Mouse (Mus musculus): ENCODE data around the gene Arnt.
A peak's percentile ranks its signal among the peaks of the same experiment; 100 is the strongest.

Arnt gene

GRCm38 (mm10) chr3:95459381-95459780 lies 25.2 kb downstream of the Arnt start:
- no peak for DNase-seq

DNA sequence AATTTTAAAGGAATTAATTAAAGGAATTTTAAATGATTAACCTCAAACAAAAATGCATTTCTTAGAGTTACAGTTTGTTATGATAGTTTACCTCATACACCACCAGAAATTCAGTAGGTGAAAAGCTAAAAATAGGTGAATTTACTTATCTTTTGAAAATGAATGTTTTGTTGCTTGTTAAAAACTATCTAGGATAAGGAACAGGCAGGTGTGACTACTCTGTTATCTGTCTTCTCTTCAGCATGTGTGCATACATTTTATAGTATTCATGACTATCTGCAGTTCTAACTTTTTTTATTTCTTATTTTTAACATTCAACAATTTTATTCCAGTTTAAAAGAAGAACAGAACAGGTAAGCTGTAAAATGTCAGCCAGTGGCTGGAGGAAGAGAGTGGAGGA lies 29.7 kb downstream of the Arnt start:
- no peak for DNase-seq

DNA sequence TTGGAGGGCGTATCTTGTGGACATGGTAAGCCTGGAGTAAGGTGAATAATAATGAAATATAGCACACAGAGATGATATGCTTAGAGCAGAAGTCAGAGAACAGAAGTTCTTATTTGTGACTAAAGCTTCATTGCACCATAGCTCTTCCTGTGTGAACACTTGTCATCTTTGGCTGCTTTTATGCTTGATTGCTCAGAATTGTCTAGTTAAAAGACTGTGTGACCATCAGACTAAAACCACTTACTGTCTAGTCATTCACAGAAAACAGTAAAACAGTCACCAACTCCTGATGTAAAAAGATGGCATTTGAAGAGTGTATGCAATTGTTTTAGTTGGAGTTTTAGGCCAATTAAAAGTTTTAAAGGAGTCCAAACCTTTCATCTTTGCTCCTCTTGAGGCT lies 44.8 kb downstream of the Arnt start:
- no peak for DNase-seq

DNA sequence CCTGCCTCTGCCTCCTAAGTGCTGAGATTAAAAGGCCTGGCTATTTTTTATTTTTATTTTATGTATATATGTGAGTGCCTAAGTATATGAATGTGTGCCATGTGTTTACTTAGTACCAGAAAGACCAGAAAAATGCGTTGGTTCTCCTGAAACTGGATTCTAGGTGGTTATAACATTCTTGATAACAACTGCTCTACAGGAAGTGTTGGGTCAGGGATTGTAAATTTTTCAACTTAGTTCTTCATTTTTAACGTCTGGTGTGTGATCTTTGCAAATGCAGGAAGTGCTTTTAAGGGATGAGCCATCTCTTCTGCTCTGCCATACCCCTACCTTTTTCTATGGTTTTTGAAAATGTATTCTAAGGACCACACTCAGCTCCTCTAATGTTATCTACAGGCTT lies 52.2 kb downstream of the Arnt start:
- no peak for DNase-seq

DNA sequence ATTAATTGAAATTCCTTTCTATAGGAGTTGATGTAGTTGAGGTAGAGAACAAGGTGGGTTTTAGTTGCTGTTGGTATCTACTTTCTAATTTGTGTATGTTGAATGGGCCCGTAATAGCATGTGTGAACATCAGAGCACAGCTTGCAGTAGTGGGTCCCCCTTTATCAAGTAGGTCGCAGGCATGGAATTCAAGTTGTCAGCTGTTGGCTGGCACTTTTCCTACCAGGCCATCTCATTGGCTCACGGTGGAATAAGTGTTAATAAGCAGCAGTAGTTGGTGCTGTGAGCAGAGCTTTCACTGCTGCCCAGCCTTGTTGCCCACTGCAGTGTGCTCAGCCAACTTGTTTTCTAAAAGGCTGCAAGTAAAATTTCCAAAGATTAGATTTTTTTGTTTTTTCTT lies 54.5 kb downstream of the Arnt start:
- no peak for DNase-seq

DNA sequence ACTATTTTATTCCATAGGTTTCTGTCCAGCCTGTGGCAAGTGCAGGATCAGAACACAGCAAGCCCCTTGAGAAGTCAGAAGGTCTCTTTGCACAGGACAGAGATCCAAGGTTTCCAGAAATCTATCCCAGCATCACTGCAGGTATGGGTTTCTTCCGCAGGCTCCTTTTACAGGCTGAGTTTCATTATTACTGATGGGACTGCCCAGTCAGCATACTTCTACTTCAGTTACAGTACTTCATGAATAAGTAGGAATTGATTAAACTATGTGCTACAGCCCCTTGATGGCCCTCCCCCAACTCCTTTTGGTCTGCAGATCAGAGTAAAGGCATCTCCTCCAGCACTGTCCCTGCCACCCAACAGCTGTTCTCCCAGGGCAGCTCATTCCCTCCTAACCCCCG lies 56.0 kb downstream of the Arnt start:
- DNase-seq, result no peak

- DNase-seq, result peak; percentile 31
Observed at GRCm38 (mm10) chr3:95494342-95494741, 60.2 kb downstream of the Arnt start.

DNA sequence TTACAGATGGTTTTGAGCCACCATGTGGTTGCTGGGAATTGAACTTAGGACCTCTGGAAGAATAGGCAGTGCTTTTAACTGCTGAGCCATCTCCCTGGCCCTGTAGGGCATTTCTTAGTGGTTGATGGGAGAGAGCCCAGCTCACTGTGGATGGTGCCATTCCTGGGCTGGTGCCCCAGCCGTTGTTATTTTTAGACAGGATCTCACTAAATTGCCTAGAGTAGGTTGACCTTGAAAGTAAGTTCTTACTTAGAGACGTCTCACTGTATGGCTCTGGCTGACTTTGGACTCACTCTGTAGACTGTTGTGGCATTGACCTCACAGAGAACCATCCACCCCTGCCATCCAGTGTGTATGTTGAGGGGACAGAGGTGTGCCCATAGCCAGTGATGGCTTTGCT lies 64.0 kb downstream of the Arnt start:
- no peak for DNase-seq

DNA sequence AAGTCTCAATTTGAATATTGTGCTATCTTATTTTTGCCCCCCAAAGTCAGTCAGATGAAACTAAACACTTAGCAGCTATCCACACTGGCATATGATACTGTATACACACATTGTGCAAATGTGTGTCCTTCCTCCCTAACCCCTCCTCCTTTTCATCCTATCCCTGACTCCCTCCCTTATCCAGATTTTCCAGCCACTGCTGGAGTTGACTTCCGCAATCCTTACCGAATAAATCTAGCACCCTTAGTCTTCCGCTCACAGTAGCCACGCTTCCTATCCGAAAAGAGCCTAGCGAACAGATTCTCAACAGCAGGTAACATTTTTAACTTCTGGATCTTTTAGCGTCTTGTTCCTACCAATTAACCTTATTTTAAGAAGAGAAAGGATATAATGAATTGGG lies 64.8 kb downstream of the Arnt start, which contains the start of gene Ctsk:
Ctsk (plus strand) TSS at position 233 of the 400 bp plus-strand sequence.
- no peak for DNase-seq

GRCm38 (mm10) chr3:95499496-95500140 lies 65.4 kb downstream of the Arnt start:
- DNase-seq, result no peak

DNA sequence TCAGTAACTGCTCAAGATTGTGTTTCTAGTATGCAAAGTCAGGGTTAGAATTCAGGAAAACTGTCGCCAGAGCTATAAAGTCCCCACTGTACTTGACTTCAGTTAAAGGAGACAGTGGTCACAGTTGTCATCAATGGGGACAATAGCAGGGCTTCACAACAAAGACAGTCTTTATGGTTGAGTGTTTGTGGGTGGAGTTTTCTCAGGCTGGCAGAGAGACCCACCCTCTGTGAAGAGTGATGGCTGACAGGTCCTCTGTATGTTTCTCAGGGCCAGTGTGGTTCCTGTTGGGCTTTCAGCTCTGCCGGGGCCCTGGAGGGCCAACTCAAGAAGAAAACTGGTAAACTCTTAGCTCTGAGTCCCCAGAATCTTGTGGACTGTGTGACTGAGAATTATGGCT lies 68.1 kb downstream of the Arnt start:
- DNase-seq, result peak; percentile 33

DNA sequence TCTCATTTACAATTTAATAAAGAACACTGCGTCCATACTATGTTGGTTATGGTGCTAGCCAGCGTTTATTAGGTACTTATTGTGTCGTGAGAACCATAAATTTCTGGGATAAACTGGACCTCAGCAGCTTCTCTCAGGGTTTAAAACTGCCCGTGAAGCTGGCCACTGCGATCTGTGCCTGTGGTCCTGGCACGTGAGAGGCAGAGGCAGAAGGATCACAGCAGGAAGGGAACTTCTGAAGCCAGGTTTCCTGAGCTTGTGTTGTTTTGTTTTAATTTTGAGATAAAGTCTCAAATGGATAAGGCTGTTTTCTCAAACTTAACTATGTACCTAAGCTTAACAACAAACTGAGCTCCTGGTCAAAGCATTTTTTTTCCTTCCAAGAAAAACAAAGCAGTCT lies 75.2 kb downstream of the Arnt start:
- DNase-seq, result no peak

GRCm38 (mm10) chr3:95511611-95512180 lies 77.5 kb downstream of the Arnt start:
- DNase-seq, result no peak

GRCm38 (mm10) chr3:95516614-95517041 lies 82.4 kb downstream of the Arnt start:
- no peak for DNase-seq

- peak; percentile 61 for DNase-seq
Observed at GRCm38 (mm10) chr3:95517493-95517898, 83.3 kb downstream of the Arnt start.

DNA sequence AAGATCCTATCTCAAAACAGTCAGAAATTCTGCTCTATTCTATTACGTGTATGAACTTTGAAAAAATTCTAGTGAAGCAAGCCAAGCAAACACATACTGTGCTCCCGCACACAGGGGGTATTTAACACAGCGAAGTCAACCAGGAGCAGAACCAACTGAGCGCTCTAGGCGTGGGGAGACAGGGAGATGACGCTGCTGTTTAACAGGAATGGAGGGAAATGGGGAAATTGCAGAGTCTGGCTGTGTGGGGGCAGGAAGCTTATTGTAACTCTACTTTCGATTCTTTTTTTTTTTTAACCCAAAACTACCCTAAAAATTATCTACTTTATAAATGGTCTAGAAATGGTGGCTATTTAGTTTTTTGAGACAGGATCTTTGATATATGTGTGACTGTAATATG lies 84.7 kb downstream of the Arnt start:
- DNase-seq, result peak; percentile 59

GRCm38 (mm10) chr3:95519315-95519714 lies 85.1 kb downstream of the Arnt start:
- DNase-seq, result no peak

GRCm38 (mm10) chr3:95520100-95520499 lies 85.9 kb downstream of the Arnt start:
- DNase-seq, result no peak

- peak; percentile 42 for DNase-seq
Observed at GRCm38 (mm10) chr3:95521168-95521567, 87.0 kb downstream of the Arnt start.

DNA sequence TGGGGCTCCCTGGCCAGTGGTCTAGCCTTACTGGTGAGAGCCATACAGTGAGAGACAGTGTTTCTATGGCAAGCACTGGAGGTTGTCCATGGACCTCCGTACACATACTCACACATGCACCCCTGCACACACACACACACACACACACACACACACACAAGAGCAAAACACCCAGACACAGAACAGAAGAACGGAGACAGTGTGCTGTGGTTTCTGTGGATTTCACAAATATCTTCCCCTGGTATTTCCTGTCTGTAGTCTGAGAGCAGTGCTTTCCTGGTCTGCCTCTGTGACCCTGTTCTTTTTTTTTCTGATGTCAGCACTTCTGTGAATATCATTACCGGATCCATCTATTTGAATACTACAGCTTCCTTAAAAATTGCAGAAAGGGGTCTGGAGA lies 89.5 kb downstream of the Arnt start:
- peak; percentile 43 for DNase-seq

GRCm38 (mm10) chr3:95524673-95525072 lies 90.5 kb downstream of the Arnt start:
- no peak for DNase-seq

DNA sequence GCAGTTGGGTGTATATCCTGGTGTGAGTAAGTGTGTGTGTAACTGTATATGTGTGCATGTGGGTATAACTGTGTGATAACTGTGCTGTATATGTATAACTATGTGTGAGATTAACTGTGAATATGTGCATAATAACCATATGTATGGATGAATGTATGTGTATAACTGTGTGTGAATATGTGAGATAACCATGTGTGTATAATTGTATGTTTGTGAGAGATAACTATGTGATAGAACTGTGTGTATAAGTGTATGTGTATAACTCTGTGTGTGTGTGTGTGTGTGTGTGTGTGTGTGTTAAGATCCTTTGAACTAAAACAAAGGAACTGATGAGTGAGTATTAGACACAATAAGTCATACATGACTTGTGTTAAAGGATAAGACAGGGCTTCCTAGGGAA lies 91.9 kb downstream of the Arnt start:
- DNase-seq, result no peak

DNA sequence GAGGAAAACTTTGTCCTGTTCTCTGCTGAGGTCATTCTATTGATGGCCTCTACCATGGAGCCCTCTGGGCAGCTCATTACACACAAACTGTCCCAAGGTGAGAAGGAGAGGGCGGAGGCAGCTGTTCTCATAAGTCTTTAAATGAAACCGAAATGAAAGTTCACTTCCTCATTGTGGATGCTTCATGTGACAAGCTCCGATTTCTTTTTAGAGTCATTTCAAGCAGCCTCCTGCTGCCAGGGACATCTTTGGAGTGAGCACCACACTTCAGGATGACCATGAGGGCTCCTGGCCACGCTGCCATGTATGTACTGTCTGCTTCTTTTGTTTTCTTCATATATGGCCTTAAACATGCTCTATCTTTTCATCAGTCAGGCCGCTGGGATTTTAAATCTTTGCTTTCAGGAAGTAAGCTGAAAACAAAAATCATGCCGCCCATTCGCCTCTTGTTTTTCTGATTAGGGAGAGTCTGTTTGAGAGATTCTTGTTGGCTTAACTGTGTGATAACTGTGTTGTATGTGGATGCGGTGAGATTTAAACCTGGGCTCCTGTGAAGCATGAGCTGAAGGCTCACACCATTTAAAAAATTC lies 92.5 kb downstream of the Arnt start, which contains the start of gene Ctss:
Ctss (plus strand) TSS at position 165 of the 590 bp plus-strand sequence.
- DNase-seq, result peak; percentile 49

DNA sequence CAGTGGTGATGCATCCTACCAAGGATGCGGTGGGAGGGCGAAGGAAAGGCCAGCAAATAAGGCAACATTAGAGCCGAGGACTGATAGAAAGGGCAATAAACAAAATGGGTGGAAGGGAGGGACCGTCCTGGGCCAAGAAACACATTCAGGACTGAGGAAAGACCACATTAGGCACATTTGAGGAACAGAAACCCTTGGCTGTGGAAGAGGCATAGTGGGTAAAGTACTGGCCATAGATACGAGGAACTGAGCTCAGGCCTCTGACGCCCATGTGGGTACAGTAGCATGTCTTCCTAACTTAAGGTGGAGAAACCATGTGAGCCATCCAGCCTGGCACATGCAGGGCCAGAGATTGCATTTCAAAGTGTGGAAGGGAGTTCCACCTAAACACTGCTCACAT lies 95.6 kb downstream of the Arnt start:
- peak; percentile 43 for DNase-seq

DNA sequence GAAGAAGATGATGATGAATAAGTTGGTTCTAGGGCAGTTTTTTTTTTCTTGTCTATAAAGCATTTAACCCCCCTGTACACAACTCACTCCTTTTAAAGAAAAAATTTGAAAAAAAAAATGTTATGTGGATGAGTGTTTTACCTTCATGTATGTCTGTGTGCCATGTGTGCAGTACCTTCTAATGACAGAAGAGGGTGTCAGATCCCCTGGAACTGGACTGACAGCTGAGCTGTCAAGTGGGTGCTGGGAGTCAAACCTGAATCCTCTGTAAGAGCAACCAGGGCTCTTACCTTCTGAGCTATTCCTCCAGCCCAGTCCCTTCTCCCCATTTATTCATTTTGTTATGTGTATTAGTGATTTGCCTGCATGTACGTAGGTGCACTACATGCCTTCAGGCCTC lies 96.8 kb downstream of the Arnt start:
- no peak for DNase-seq
